Mouse (Mus musculus): Measurements from ENCODE around the gene Tuba3b.

- no peak for TF ChIP-seq CTCF (conservative IDR thresholded peaks at IDR 0.05; ENCODE audit: low read length)
- TF ChIP-seq POU5F1 (IDR thresholded peaks at IDR 0.05; ENCODE audit: borderline replicate concordance, low read length): no peak
- no peak for TF ChIP-seq NANOG (IDR thresholded peaks at IDR 0.05; ENCODE audit: borderline replicate concordance, low read length)
Observed at GRCm38 (mm10) chr6:145669596-145670071, 54.1 kb downstream of the Tuba3b start.

All from E14TG2a.4 (cell line).